Mouse (Mus musculus): ENCODE data around the gene Gm11639.

DNA sequence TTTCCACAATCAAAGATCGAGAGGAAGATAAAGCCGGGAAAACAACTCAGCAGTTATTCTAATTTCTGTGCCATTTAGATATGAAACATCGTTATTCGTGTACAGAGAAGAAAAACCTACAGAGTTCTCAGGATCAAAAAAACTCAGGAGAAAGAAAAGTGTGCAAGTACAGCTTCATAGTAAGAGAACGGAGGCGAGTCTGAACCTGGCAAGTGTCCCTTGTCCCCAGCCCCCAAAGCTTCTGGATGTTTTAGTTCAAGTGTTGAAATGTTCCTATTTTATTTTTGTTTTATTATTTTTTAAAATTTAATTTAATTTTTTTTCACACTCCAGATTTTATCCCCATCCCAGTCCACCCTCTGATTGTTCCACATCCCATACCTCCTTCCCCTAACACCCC lies 7.7 kb downstream of the Gm11639 start:
- no peak for TF ChIP-seq ELF1 (IDR thresholded peaks at IDR 0.05; ENCODE audit: low read depth, low read length)
- no peak for TF ChIP-seq TAL1 (IDR thresholded peaks at IDR 0.05; ENCODE audit: low read length)
- TF ChIP-seq KAT2A (conservative IDR thresholded peaks at IDR 0.05; ENCODE audit: low read depth, low read length), result no peak
- no peak for TF ChIP-seq USF1 (IDR thresholded peaks at IDR 0.05; ENCODE audit: low read depth, low read length)
- no peak for TF ChIP-seq CTCF (IDR thresholded peaks at IDR 0.05 in 2 of 3, conservative IDR thresholded peaks at IDR 0.05 in 1 of 3; ENCODE audit: control insufficient read depth in 1 of 3, insufficient read depth in 1 of 3, low read depth in 2 of 3, low read length in 3 of 3, poor library complexity in 1 of 3, severe bottlenecking in 1 of 3)
- no peak for TF ChIP-seq ZMIZ1 (IDR thresholded peaks at IDR 0.05; ENCODE audit: low read depth, low read length)
- TF ChIP-seq MAFK (IDR thresholded peaks at IDR 0.05; ENCODE audit: borderline replicate concordance, low read depth, low read length), result no peak
- TF ChIP-seq POLR2A (IDR thresholded peaks at IDR 0.05; ENCODE audit: control insufficient read depth in 1 of 2, insufficient read depth in 1 of 2, low read depth in 1 of 2, low read length in 2 of 2, poor library complexity in 1 of 2), result no peak
- TF ChIP-seq ZC3H11A (IDR thresholded peaks at IDR 0.05; ENCODE audit: low read depth, low read length), result no peak
- TF ChIP-seq RCOR1 (IDR thresholded peaks at IDR 0.05; ENCODE audit: low read depth, low read length), result no peak
- TF ChIP-seq ZNF384 (IDR thresholded peaks at IDR 0.05; ENCODE audit: low read depth, low read length), result no peak
- TF ChIP-seq JUND (IDR thresholded peaks at IDR 0.05; ENCODE audit: low read depth, low read length), result no peak
- TF ChIP-seq GABPA (IDR thresholded peaks at IDR 0.05; ENCODE audit: low read depth, low read length), result no peak

All from MEL (cell line).